Mouse (Mus musculus): ENCODE results near the gene Slco3a1. TPM values are rescaled to one million over a fixed set of nuclear protein-coding genes. Genes with fewer than 3 reads are reported as not detected.

The Slco3a1 gene
- polyA plus RNA-seq, 1 experiment from 2014 or later, result 19.6 TPM

GRCm38 (mm10) chr7:74461736-74462135, 92.8 kb downstream of the Slco3a1 start:
- no peak for ATAC-seq (ENCODE audit: low FRiP score, low TSS enrichment)
- Histone ChIP-seq H3K9ac (ENCODE audit: low read depth, low read length) (no peak overlapping the region), H3K4me1 (ENCODE audit: control insufficient read depth, insufficient read depth, low read length) (peaks cover 12% of the 10 kb centered on the region), H3K4me3 (ENCODE audit: low read length) (no peak overlapping the region), H3K27me3 (ENCODE audit: control insufficient read depth, insufficient read depth, low read length) (no peaks in the 10 kb centered on the region), H3K27ac (ENCODE audit: low read depth, low read length) (no peak overlapping the region), H3K9me3 (ENCODE audit: control insufficient read depth, low read length) (no peaks in the 10 kb centered on the region), H3K36me3 (ENCODE audit: control insufficient read depth, insufficient read depth, low read length) (no peaks in the 10 kb centered on the region), H3K4me2 (replicated peaks; ENCODE audit: low read depth, low read length) (no peak overlapping the region)
- 82% methylated on average over 5 of the region's 5 CpGs for WGBS

GRCm38 (mm10) chr7:74461146-74461545, 93.4 kb downstream of the Slco3a1 start:
- H3K9me3 ChIP-seq (ENCODE audit: control insufficient read depth, low read length), result no peaks in the 10 kb centered on the region
- H3K27me3 ChIP-seq (ENCODE audit: control insufficient read depth, insufficient read depth, low read length), result no peaks in the 10 kb centered on the region
- 79% methylated on average over 1 of the region's 1 CpGs for WGBS
- no peak overlapping the region for H3K4me2 ChIP-seq (replicated peaks; ENCODE audit: low read depth, low read length)
- 0 out of 2 replicates have a peak, but pooled peaks cover 8% of the 10 kb centered on the region for H3K4me1 ChIP-seq (ENCODE audit: control insufficient read depth, insufficient read depth, low read length)
- no peaks in the 10 kb centered on the region for H3K36me3 ChIP-seq (ENCODE audit: control insufficient read depth, insufficient read depth, low read length)
- H3K9ac ChIP-seq (ENCODE audit: low read depth, low read length), result no peak overlapping the region
- no peak overlapping the region for H3K27ac ChIP-seq (ENCODE audit: low read depth, low read length)
- H3K4me3 ChIP-seq (ENCODE audit: low read length), result no peak overlapping the region
- no peak for ATAC-seq (ENCODE audit: low FRiP score, low TSS enrichment)

DNA sequence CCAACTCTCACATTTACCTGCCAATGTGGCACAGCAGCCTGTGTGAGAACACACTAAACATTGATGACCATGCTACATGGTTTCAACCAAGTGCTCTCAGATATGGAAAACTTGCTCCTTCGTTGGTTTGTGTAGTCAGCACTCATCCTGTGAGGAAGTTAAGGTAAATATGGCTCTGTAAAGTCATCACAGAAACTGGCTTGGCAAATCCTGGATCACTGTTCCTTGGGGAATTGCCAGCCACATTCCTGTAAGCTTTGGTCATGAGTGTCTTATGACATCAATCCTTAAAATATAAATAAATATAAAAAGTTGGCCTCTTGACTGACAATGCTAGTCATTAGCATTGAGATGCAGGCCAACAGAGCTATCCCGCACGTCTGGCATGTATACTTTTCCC, 94.8 kb downstream of the Slco3a1 start:
- no peak for ATAC-seq (ENCODE audit: low FRiP score, low TSS enrichment)
- H3K4me3 ChIP-seq (ENCODE audit: low read length), result no peak overlapping the region
- H3K9ac ChIP-seq (ENCODE audit: low read depth, low read length), result no peak overlapping the region
- 0 out of 2 replicates have a peak, but pooled peaks cover 8% of the 10 kb centered on the region for H3K4me1 ChIP-seq (ENCODE audit: control insufficient read depth, insufficient read depth, low read length)
- H3K9me3 ChIP-seq (ENCODE audit: control insufficient read depth, low read length), result no peaks in the 10 kb centered on the region
- H3K4me2 ChIP-seq (replicated peaks; ENCODE audit: low read depth, low read length), result no peak overlapping the region
- WGBS, result 90% methylated on average over 3 of the region's 3 CpGs
- H3K27ac ChIP-seq (ENCODE audit: low read depth, low read length), result no peak overlapping the region
- no peaks in the 10 kb centered on the region for H3K36me3 ChIP-seq (ENCODE audit: control insufficient read depth, insufficient read depth, low read length)
- H3K27me3 ChIP-seq (ENCODE audit: control insufficient read depth, insufficient read depth, low read length), result no peaks in the 10 kb centered on the region

GRCm38 (mm10) chr7:74459277-74459676, 95.3 kb downstream of the Slco3a1 start:
- ATAC-seq (ENCODE audit: low FRiP score, low TSS enrichment), result peak; percentile 39; the same call in 1 of the 2 replicates
- no peaks in the 10 kb centered on the region for H3K27me3 ChIP-seq (ENCODE audit: control insufficient read depth, insufficient read depth, low read length)
- WGBS, result 57% methylated on average over 5 of the region's 5 CpGs
- H3K4me1 ChIP-seq (ENCODE audit: control insufficient read depth, insufficient read depth, low read length), result 0 out of 2 replicates have a peak, but pooled peaks cover 8% of the 10 kb centered on the region
- no peaks in the 10 kb centered on the region for H3K9me3 ChIP-seq (ENCODE audit: control insufficient read depth, low read length)
- H3K9ac ChIP-seq (ENCODE audit: low read depth, low read length), result no peak overlapping the region
- no peak overlapping the region for H3K4me2 ChIP-seq (replicated peaks; ENCODE audit: low read depth, low read length)
- H3K27ac ChIP-seq (ENCODE audit: low read depth, low read length), result no peak overlapping the region
- no peaks in the 10 kb centered on the region for H3K36me3 ChIP-seq (ENCODE audit: control insufficient read depth, insufficient read depth, low read length)
- H3K4me3 ChIP-seq (ENCODE audit: low read length), result no peak overlapping the region

DNA sequence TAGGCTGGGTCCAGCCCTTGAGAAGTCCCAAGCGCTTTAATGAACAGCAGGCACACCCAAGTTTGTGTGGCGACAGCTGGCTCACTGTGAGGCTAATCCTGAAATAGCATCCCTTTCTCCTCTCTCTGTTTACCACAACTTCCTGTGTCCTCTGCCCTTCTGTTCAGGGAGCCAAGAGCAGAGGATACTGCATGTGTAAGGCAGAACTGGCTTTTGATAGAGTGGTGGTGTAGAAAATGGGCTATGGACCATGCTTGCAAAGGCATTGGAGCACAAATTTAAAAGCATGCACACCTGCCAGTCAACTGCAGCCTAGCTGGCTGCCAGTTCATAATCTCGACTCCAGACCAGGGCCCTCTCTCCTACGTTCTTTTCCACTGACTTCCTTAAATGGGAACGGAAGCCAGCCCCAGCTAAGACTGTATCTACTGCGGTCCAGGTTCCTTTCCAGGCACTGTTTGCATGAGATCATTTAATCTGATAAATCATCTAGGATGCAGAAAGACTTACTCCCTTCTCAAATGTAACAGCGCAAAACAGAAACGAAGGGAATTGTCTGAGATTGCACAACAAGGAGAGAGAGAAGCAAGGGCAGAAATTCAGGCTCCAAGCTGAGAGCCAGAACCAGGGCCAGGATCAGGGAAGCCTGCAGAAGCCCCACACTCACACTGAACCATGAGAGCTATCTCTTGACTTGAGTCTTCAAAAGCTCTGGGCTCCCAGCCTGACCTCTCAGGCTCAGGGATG, 95.9 kb downstream of the Slco3a1 start:
- Histone ChIP-seq H3K27ac (ENCODE audit: low read depth, low read length) (no peak overlapping the region), H3K9ac (ENCODE audit: low read depth, low read length) (no peak overlapping the region), H3K27me3 (ENCODE audit: control insufficient read depth, insufficient read depth, low read length) (no peaks in the 10 kb centered on the region), H3K36me3 (ENCODE audit: control insufficient read depth, insufficient read depth, low read length) (no peaks in the 10 kb centered on the region), H3K9me3 (ENCODE audit: control insufficient read depth, low read length) (no peaks in the 10 kb centered on the region), H3K4me1 (ENCODE audit: control insufficient read depth, insufficient read depth, low read length) (0 out of 2 replicates have a peak, but pooled peaks cover 8% of the 10 kb centered on the region), H3K4me3 (ENCODE audit: low read length) (no peak overlapping the region), H3K4me2 (replicated peaks; ENCODE audit: low read depth, low read length) (no peak overlapping the region)
- 54% methylated on average over 8 of the region's 8 CpGs for WGBS
- no peak for ATAC-seq (ENCODE audit: low FRiP score, low TSS enrichment)

- WGBS, result 87% methylated on average over 5 of the region's 5 CpGs
- no peak overlapping the region for H3K27ac ChIP-seq (ENCODE audit: low read depth, low read length)
- H3K27me3 ChIP-seq (ENCODE audit: control insufficient read depth, insufficient read depth, low read length), result no peaks in the 10 kb centered on the region
- no peak overlapping the region for H3K4me3 ChIP-seq (ENCODE audit: low read length)
- no peaks in the 10 kb centered on the region for H3K36me3 ChIP-seq (ENCODE audit: control insufficient read depth, insufficient read depth, low read length)
- 0 out of 2 replicates have a peak, but pooled peaks cover 8% of the 10 kb centered on the region for H3K4me1 ChIP-seq (ENCODE audit: control insufficient read depth, insufficient read depth, low read length)
- no peak overlapping the region for H3K4me2 ChIP-seq (replicated peaks; ENCODE audit: low read depth, low read length)
- ATAC-seq (ENCODE audit: low FRiP score, low TSS enrichment), result no peak
- no peak overlapping the region for H3K9ac ChIP-seq (ENCODE audit: low read depth, low read length)
- no peaks in the 10 kb centered on the region for H3K9me3 ChIP-seq (ENCODE audit: control insufficient read depth, low read length)
Measured at GRCm38 (mm10) chr7:74457347-74457975, 97.1 kb downstream of the Slco3a1 start.

- no peak overlapping the region for H3K27ac ChIP-seq (ENCODE audit: low read depth, low read length)
- H3K4me1 ChIP-seq (ENCODE audit: control insufficient read depth, insufficient read depth, low read length), result 0 out of 2 replicates have a peak, but pooled peaks cover 8% of the 10 kb centered on the region
- 86% methylated on average over 2 of the region's 2 CpGs for WGBS
- H3K36me3 ChIP-seq (ENCODE audit: control insufficient read depth, insufficient read depth, low read length), result no peaks in the 10 kb centered on the region
- no peaks in the 10 kb centered on the region for H3K27me3 ChIP-seq (ENCODE audit: control insufficient read depth, insufficient read depth, low read length)
- ATAC-seq (ENCODE audit: low FRiP score, low TSS enrichment), result no peak
- H3K9ac ChIP-seq (ENCODE audit: low read depth, low read length), result no peak overlapping the region
- H3K4me2 ChIP-seq (replicated peaks; ENCODE audit: low read depth, low read length), result no peak overlapping the region
- no peak overlapping the region for H3K4me3 ChIP-seq (ENCODE audit: low read length)
- no peaks in the 10 kb centered on the region for H3K9me3 ChIP-seq (ENCODE audit: control insufficient read depth, low read length)
Measured at GRCm38 (mm10) chr7:74456781-74457180, 97.8 kb downstream of the Slco3a1 start.

- Histone ChIP-seq H3K27me3 (ENCODE audit: control insufficient read depth, insufficient read depth, low read length) (no peaks in the 10 kb centered on the region), H3K4me1 (ENCODE audit: control insufficient read depth, insufficient read depth, low read length) (no peaks in the 10 kb centered on the region), H3K4me2 (replicated peaks; ENCODE audit: low read depth, low read length) (no peak overlapping the region), H3K36me3 (ENCODE audit: control insufficient read depth, insufficient read depth, low read length) (no peaks in the 10 kb centered on the region), H3K27ac (ENCODE audit: low read depth, low read length) (no peak overlapping the region), H3K4me3 (ENCODE audit: low read length) (no peak overlapping the region), H3K9ac (ENCODE audit: low read depth, low read length) (no peak overlapping the region), H3K9me3 (ENCODE audit: control insufficient read depth, low read length) (no peaks in the 10 kb centered on the region)
- 48% methylated on average over 2 of the region's 2 CpGs for WGBS
- no peak for ATAC-seq (ENCODE audit: low FRiP score, low TSS enrichment)
Measured at GRCm38 (mm10) chr7:74451047-74451446, 103.5 kb downstream of the Slco3a1 start.

DNA sequence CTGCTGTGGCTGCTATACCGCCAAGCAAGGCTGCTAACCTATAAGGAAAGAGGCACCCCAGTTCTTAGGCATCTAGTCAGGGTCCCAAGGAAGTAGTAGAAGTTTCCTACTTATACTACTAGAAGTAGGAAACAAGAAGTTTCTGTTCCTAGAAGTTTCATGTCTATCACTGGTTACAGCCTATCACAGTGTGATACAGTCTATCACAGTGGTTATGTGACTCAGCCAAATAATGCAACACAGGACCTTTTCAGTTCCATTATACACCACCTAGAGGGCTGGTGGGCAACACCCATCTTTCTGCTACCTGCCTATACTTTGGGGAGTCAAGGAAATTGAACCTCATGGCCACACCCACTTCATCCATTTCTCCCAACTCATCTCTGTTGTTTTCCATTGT, 104.8 kb downstream of the Slco3a1 start:
- 84% methylated on average over 1 of the region's 1 CpGs for WGBS

More for the DNA sequence above, 104.8 kb downstream of the Slco3a1 start:
- Histone ChIP-seq H3K4me2 (replicated peaks; ENCODE audit: low read depth, low read length) (no peak overlapping the region), H3K9ac (ENCODE audit: low read depth, low read length) (no peak overlapping the region), H3K27ac (ENCODE audit: low read depth, low read length) (no peak overlapping the region), H3K4me3 (ENCODE audit: low read length) (no peak overlapping the region), H3K4me1 (ENCODE audit: control insufficient read depth, insufficient read depth, low read length) (no peaks in the 10 kb centered on the region), H3K27me3 (ENCODE audit: control insufficient read depth, insufficient read depth, low read length) (no peaks in the 10 kb centered on the region), H3K36me3 (ENCODE audit: control insufficient read depth, insufficient read depth, low read length) (no peaks in the 10 kb centered on the region), H3K9me3 (ENCODE audit: control insufficient read depth, low read length) (no peaks in the 10 kb centered on the region)
- no peak for ATAC-seq (ENCODE audit: low FRiP score, low TSS enrichment)
